Mouse (Mus musculus): ENCODE data around the gene Smim26. TPM values are rescaled to one million over a fixed set of nuclear protein-coding genes. Genes with fewer than 3 reads are reported as not detected.

Smim26 gene
- polyA plus RNA-seq (2014; fragmentation: Illumina TruSeq; extraction: RNeasy Lipid Tissue Mini Kit (QIAGEN cat#74804)): 14.4 TPM

GRCm38 (mm10) chr2:144593951-144594651 is at the start of gene Smim26:
Gene Smim26 (plus strand): TSS chr2:144594054.

GRCm38 (mm10) chr2:144550529-144550928 is 43.3 kb upstream of the Smim26 start, which contains the start of gene Rbbp9:
Gene Rbbp9 (minus strand): TSS chr2:144550869.

DNA sequence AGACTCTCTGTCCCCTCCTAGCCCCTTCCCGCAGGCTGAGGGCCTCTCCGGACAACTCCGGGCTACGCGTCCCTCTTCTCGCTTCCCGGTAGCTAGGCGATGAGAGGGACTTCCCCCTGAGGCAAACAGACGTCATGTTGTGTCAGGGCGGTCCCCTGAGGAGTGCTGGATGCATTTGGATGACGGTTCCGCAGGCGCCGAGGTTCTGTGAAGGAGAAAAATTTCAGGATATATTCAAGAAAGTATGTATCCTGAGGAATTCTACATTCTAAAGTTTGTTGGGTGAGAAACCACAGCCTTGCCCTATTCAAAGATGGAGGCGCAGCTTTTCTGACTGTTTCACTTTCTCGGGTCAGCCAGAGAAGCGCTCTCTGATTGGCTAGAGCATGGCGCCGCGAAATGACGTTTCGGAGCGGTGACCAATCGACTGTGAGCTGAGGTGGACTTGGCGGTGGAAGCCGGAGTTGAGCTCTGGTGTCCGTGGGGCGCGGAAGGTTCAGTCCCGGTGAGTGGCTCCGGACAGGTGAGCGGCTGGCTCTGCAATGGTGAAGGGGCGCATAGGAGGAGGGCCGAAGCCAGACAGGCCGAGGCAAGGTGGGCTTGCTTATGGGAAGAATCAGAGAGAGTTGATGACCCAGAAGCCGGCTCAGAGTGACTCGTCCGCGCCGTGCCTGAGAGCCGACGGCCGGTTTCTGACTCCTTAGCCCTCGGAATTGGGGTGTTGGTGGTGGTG is 37.9 kb upstream of the Smim26 start, which contains the start of gene Sec23b:
Sec23b (plus strand) TSS at position 410 of the 733 bp plus-strand sequence.

DNA sequence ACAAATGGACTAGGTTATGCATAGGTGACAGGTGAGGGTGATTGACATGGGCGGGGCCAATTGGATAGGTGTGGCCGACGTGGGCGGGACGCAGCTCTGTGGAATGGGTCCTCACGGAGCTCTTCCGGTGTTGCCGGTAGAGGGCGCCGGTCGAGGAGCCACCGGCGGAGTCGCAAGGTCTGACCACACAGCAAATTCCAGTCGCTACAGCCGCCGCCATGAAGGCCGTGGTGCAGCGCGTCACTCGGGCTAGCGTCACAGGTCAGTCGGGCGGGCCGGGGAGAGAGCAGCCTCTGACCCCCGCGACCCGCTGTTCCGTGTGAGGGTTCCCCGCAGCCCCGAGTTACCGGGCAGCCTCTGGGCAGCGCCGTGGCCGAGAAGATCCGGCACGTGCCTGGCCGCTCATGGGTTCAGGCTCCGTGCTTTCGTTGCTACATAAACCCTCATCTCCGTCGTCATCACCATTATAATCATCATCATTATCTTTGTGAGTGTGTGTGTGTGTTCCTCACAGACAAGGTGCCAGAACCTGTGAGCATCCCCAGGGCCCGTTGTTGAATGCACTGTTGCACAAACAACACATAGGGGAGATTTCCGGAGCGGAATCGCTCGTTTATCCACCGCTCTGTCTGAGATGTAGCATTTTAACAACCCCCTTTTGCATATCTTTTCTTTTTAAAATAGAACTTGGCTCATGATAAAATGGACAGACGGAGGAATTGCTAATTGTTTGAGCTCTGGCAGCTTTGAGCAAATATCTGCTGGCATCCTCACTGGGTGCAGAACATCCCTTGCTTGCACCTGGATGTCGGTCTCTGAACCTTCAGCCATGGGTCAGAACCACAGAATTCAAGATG is 6.2 kb downstream of the Smim26 start, which contains the start of gene Dtd1:
Dtd1 (plus strand) TSS at position 67 of the 857 bp plus-strand sequence.

Other genes starting within 250 kb of the Smim26 start
- 10.7 TPM for gene Kat14, start 225.1 kb upstream of the Smim26 start, polyA plus RNA-seq (2014; fragmentation: Illumina TruSeq; extraction: RNeasy Lipid Tissue Mini Kit (QIAGEN cat#74804))
- 4.3 TPM for gene Pet117, start 225.1 kb upstream of the Smim26 start, polyA plus RNA-seq (2014; fragmentation: Illumina TruSeq; extraction: RNeasy Lipid Tissue Mini Kit (QIAGEN cat#74804))
- gene Dzank1, start 66.6 kb upstream of the Smim26 start, polyA plus RNA-seq (2014; fragmentation: Illumina TruSeq; extraction: RNeasy Lipid Tissue Mini Kit (QIAGEN cat#74804)): 4.5 TPM
- gene Polr3f, start 66.3 kb upstream of the Smim26 start, polyA plus RNA-seq (2014; fragmentation: Illumina TruSeq; extraction: RNeasy Lipid Tissue Mini Kit (QIAGEN cat#74804)): 58.4 TPM
- gene Rbbp9, start 43.2 kb upstream of the Smim26 start, polyA plus RNA-seq (2014; fragmentation: Illumina TruSeq; extraction: RNeasy Lipid Tissue Mini Kit (QIAGEN cat#74804)): 148 TPM
- gene Sec23b, start 37.8 kb upstream of the Smim26 start, polyA plus RNA-seq (2014; fragmentation: Illumina TruSeq; extraction: RNeasy Lipid Tissue Mini Kit (QIAGEN cat#74804)): 114 TPM
- gene Dtd1, start 5.8 kb downstream of the Smim26 start, polyA plus RNA-seq (2014; fragmentation: Illumina TruSeq; extraction: RNeasy Lipid Tissue Mini Kit (QIAGEN cat#74804)): 28.3 TPM
- not detected for gene Scp2d1, start 229.6 kb downstream of the Smim26 start, polyA plus RNA-seq (2014; fragmentation: Illumina TruSeq; extraction: RNeasy Lipid Tissue Mini Kit (QIAGEN cat#74804))